Mouse (Mus musculus) heart, adult 2 months (tissue): ENCODE measurements around the gene Olfm2.

Experiments used
- CTCF ChIP-seq: fragments of 200-600 bp; IDR thresholded peaks from 2 replicates; pipeline ENCODE4 v1.8.1; 2022; ENCODE audit warnings: antibody characterized with exemption, mild to moderate bottlenecking, moderate library complexity
- POLR2A ChIP-seq: fragments of 200-500 bp; IDR thresholded peaks from 2 replicates; pipeline ENCODE4 v1.6.1; 2011; ENCODE audit warnings: mild to moderate bottlenecking, low read depth, low read length, control low read depth; ENCODE audit not compliant: insufficient read depth

DNA sequence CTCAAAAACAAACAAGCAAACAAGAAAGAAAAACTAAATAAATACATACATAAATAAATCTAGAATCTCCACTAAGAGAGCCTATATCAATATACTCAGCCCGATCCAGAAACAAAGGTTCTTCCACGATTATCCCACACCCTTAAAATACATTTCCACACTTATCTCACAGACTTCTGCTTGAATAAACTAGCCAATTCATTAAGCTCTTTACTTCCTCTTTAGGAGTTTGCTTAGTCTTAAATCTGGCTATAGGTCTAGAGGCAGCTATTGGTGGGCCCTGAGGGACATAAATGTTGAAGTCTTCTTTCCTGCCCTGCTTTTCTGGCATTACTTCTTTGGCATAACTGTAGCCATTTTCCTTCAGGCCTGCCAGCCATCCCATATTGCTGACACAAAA is 114.8 kb downstream of the Olfm2 start:
- TF ChIP-seq POLR2A (no peak), CTCF (no peak)
